Mouse (Mus musculus) limb, embryonic 13.5 days (tissue): ENCODE measurements at regions not wholly inside any gene's neighbourhood (a gene's known extent, or its start where the extent isn't known, plus 50 kb on each side); places are given as distances from the start of the nearest gene placed in this dataset.
A peak's percentile ranks its signal among the peaks of the same experiment; 100 is the strongest.

Experiments
- ATAC-seq: fragments of 200-750 bp; cut with Nextera tagmentation; 2 replicates; pipeline ENCODE4 v1.8.0; 2017; ENCODE audit warnings: low read depth, moderate number of reproducible peaks, moderate TSS enrichment; ENCODE audit not compliant: low FRiP score
- H3K27ac ChIP-seq: fragments of 300-500 bp; sonication (generic); 2 replicates; pipeline ENCODE4 v1.5.1; 2015; ENCODE audit warnings: inconsistent platforms, mild to moderate bottlenecking, moderate library complexity
- H3K27me3 ChIP-seq: fragments of 300-500 bp; sonication (generic); 2 replicates; pipeline ENCODE4 v1.6.1; 2015; ENCODE audit warnings: mild to moderate bottlenecking, inconsistent platforms
- H3K36me3 ChIP-seq: fragments of 300-500 bp; sonication (generic); 2 replicates; pipeline ENCODE4 v1.6.1; 2015; ENCODE audit warnings: inconsistent platforms, mild to moderate bottlenecking, moderate library complexity
- H3K4me1 ChIP-seq: fragments of 300-500 bp; sonication (generic); 2 replicates; pipeline ENCODE4 v1.6.1; 2015; ENCODE audit warnings: inconsistent platforms
- H3K4me2 ChIP-seq: fragments of 300-500 bp; sonication (generic); replicated peaks from 2 replicates; pipeline ENCODE4 v1.6.1; 2015; ENCODE audit warnings: inconsistent platforms, mild to moderate bottlenecking, moderate library complexity
- H3K4me3 ChIP-seq: fragments of 300-500 bp; sonication (generic); 2 replicates; pipeline ENCODE4 v1.5.1; 2015; ENCODE audit warnings: moderate library complexity, mild to moderate bottlenecking, inconsistent platforms
- H3K9ac ChIP-seq: fragments of 300-500 bp; sonication (generic); 2 replicates; pipeline ENCODE4 v1.6.1; 2015; ENCODE audit warnings: mild to moderate bottlenecking, inconsistent platforms
- H3K9me3 ChIP-seq: fragments of 300-500 bp; sonication (generic); 2 replicates; pipeline ENCODE4 v1.6.1; 2016; ENCODE audit warnings: inconsistent platforms
- WGBS: fragments of 180-500 bp; shearing (Covaris S2); methylation state at CpG from one replicate; pipeline ENCODE4 v1.1.7; 2015; 5-methylcytosine and 5-hydroxymethylcytosine counted together

- Histone ChIP-seq H3K9me3 (no peaks in the 10 kb centered on the region), H3K36me3 (no peaks in the 10 kb centered on the region), H3K9ac (no peak overlapping the region), H3K27ac (no peak overlapping the region), H3K27me3 (no peaks in the 10 kb centered on the region), H3K4me3 (no peak overlapping the region), H3K4me2 (no peak overlapping the region), H3K4me1 (no peaks in the 10 kb centered on the region)
- WGBS = 82% methylated on average over 5 of the region's 5 CpGs
- no peak for ATAC-seq
Measured at GRCm38 (mm10) chr10:66848778-66849177, 247.1 kb upstream of the Jmjd1c start.

GRCm38 (mm10) chr10:66849681-66850080, 246.2 kb upstream of the Jmjd1c start:
- no peak overlapping the region for H3K4me3 ChIP-seq
- H3K9ac ChIP-seq = no peak overlapping the region
- 79% methylated on average over 6 of the region's 6 CpGs for WGBS
- no peak overlapping the region for H3K4me2 ChIP-seq
- no peaks in the 10 kb centered on the region for H3K9me3 ChIP-seq
- H3K4me1 ChIP-seq = no peaks in the 10 kb centered on the region
- no peaks in the 10 kb centered on the region for H3K27me3 ChIP-seq
- no peaks in the 10 kb centered on the region for H3K36me3 ChIP-seq
- H3K27ac ChIP-seq = no peak overlapping the region
- no peak for ATAC-seq

GRCm38 (mm10) chr10:66850972-66851478, 244.9 kb upstream of the Jmjd1c start:
- no peak for ATAC-seq
- 63% methylated on average over 4 of the region's 4 CpGs for WGBS
- no peak overlapping the region for H3K4me3 ChIP-seq
- no peak overlapping the region for H3K4me2 ChIP-seq
- H3K9me3 ChIP-seq = no peaks in the 10 kb centered on the region
- no peaks in the 10 kb centered on the region for H3K36me3 ChIP-seq
- H3K27ac ChIP-seq = no peak overlapping the region
- H3K27me3 ChIP-seq = no peaks in the 10 kb centered on the region
- H3K9ac ChIP-seq = no peak overlapping the region
- no peaks in the 10 kb centered on the region for H3K4me1 ChIP-seq

GRCm38 (mm10) chr10:66851841-66852240, 244.1 kb upstream of the Jmjd1c start:
- Histone ChIP-seq H3K9me3 (no peaks in the 10 kb centered on the region), H3K4me1 (no peaks in the 10 kb centered on the region), H3K27ac (no peak overlapping the region), H3K4me3 (no peak overlapping the region), H3K36me3 (no peaks in the 10 kb centered on the region), H3K4me2 (no peak overlapping the region), H3K9ac (no peak overlapping the region), H3K27me3 (no peaks in the 10 kb centered on the region)
- ATAC-seq = no peak
- 79% methylated on average over 5 of the region's 5 CpGs for WGBS

DNA sequence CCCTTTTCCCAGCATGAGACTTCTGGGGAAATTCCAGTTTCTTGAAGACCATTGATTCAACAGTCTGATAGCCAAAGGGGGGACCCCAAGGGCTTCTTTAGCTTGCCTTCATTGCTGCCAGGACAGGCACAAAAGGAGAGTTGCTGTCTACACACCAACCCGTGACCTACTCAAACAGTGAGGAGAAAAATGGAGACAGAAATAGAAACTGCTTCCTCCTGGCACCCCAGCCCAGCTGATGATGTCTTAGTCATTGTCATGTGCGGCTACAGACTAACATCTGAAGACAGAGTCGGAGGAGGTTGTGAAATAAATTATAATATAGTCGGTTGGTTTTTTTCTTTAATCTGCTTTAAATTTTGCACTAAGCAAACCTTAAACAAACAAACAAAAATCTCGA, 243.2 kb upstream of the Jmjd1c start:
- Histone ChIP-seq H3K36me3 (no peaks in the 10 kb centered on the region), H3K9ac (no peak overlapping the region), H3K4me3 (no peak overlapping the region), H3K27ac (no peak overlapping the region), H3K9me3 (no peaks in the 10 kb centered on the region), H3K4me2 (no peak overlapping the region), H3K27me3 (no peaks in the 10 kb centered on the region), H3K4me1 (no peaks in the 10 kb centered on the region)
- 58% methylated on average over 5 of the region's 5 CpGs for WGBS
- no peak for ATAC-seq

DNA sequence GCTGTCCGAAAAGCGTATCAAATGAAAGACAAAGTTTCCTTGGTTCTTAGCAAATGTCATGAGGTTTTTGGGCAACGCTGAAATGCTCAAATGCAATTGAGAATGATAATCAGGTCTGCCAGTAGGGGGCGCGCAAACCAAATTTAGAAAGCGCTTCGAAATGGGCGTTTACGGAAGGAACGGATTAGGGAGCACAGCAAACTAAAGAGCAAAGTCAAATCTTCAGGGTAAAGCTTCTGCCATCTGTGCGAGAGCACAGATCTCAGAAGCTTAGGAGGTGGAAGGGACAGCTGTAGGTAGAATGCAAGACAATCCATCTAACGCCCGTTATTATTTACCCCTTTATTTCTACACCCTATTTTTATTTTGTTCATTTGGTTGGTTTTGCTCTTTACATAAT, 242.7 kb upstream of the Jmjd1c start:
- H3K4me1 ChIP-seq = no peaks in the 10 kb centered on the region
- H3K9ac ChIP-seq = no peak overlapping the region
- H3K27ac ChIP-seq = no peak overlapping the region
- 9% methylated on average over 13 of the region's 13 CpGs for WGBS
- H3K9me3 ChIP-seq = no peaks in the 10 kb centered on the region
- peak; percentile 64; the same call in 1 of the 2 replicates for ATAC-seq
- no peaks in the 10 kb centered on the region for H3K27me3 ChIP-seq
- peak overlapping the region; percentile 51 for H3K4me2 ChIP-seq
- no peak overlapping the region for H3K4me3 ChIP-seq
- no peaks in the 10 kb centered on the region for H3K36me3 ChIP-seq

DNA sequence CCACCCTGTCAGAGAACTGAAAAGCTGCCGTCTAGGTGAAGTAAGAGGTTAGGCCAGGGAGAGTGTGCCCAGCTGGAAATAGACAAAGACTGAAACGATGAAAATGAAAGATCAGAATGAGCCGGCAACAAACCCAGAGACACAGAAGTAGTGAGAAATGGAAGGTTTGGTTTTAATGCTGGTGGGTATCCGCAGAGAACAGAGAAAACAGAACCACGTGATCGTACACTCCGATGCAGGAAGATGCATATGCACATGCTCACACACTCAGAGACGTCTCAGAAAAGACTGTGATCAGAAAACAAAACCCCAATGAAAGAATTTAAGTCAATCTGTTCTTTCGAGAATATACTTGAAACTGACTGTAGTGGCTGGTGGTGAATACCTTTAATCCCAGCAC, 241.0 kb upstream of the Jmjd1c start:
- H3K9me3 ChIP-seq = no peaks in the 10 kb centered on the region
- H3K27ac ChIP-seq = no peak overlapping the region
- H3K27me3 ChIP-seq = no peaks in the 10 kb centered on the region
- no peak overlapping the region for H3K4me3 ChIP-seq
- ATAC-seq = no peak
- H3K9ac ChIP-seq = no peak overlapping the region
- no peak overlapping the region for H3K4me2 ChIP-seq
- WGBS = 87% methylated on average over 9 of the region's 9 CpGs
- H3K36me3 ChIP-seq = no peaks in the 10 kb centered on the region
- H3K4me1 ChIP-seq = no peaks in the 10 kb centered on the region

DNA sequence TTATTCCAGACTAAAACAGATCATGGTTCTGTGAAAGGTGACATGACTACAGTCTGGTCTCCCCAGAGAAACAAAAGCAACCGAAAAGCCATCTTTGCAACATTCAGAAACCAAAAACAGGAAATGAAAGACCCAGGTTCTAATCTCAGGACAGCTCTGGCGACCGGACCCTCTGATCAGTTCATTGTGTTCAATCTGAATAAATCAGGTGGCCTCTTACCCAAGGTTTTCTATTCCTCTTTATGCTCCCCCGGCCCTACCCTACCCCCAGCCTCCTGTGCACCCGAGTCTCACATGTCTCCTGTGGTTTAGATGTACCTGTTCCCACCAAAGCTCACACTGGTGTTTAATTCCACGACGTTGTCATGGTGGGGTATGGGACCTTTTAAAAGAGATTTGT, 238.6 kb upstream of the Jmjd1c start:
- no peak for ATAC-seq
- Histone ChIP-seq H3K27me3 (no peaks in the 10 kb centered on the region), H3K27ac (no peak overlapping the region), H3K4me2 (no peak overlapping the region), H3K36me3 (no peaks in the 10 kb centered on the region), H3K4me3 (no peak overlapping the region), H3K9me3 (no peaks in the 10 kb centered on the region), H3K4me1 (0 out of 2 replicates have a peak, but pooled peaks cover 3% of the 10 kb centered on the region), H3K9ac (no peak overlapping the region)
- WGBS = 84% methylated on average over 7 of the region's 7 CpGs

GRCm38 (mm10) chr10:66861421-66861820, 234.5 kb upstream of the Jmjd1c start:
- no peak overlapping the region for H3K4me3 ChIP-seq
- 37% methylated on average over 1 of the region's 1 CpGs for WGBS
- ATAC-seq = no peak
- H3K9ac ChIP-seq = no peak overlapping the region
- H3K4me2 ChIP-seq = no peak overlapping the region
- no peak overlapping the region for H3K27ac ChIP-seq
- H3K36me3 ChIP-seq = no peaks in the 10 kb centered on the region
- H3K27me3 ChIP-seq = no peaks in the 10 kb centered on the region
- H3K4me1 ChIP-seq = 0 out of 2 replicates have a peak, but pooled peaks cover 3% of the 10 kb centered on the region
- no peaks in the 10 kb centered on the region for H3K9me3 ChIP-seq

- H3K27ac ChIP-seq = no peak overlapping the region
- WGBS = 65% methylated on average over 14 of the region's 14 CpGs
- no peaks in the 10 kb centered on the region for H3K27me3 ChIP-seq
- H3K36me3 ChIP-seq = no peaks in the 10 kb centered on the region
- H3K9me3 ChIP-seq = no peaks in the 10 kb centered on the region
- ATAC-seq = no peak
- H3K9ac ChIP-seq = no peak overlapping the region
- no peak overlapping the region for H3K4me3 ChIP-seq
- no peak overlapping the region for H3K4me2 ChIP-seq
- H3K4me1 ChIP-seq = 0 out of 2 replicates have a peak, but pooled peaks cover 3% of the 10 kb centered on the region
Measured at GRCm38 (mm10) chr10:66864161-66864862, 231.6 kb upstream of the Jmjd1c start.

DNA sequence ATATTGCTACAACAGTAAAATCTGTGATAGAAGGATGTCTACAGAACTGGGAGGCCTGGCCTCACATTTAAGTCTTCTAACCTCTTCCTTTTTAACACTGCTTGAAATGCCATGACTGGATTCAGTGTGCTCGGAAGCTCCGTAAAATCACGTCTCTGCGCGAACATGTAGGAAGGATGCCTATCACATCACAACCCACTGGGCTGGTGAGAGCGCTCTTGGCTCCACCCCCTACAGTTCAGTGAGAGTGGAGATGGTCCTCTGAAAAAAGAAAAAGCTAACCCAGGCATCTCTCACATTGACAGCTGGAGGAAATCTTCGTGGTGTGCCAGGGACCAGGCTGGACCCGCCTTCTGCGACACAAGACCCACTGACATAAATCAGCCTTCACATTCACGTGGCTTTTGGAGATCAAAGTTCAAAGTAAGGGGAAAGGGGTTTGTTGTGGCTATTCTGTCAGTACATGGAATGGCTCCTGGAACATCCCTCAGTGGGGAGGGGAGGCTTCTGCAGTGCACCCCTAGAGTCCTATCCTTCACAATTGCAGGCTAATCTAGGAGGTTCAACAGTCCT, 230.8 kb upstream of the Jmjd1c start:
- H3K27ac ChIP-seq = no peak overlapping the region
- 68% methylated on average over 10 of the region's 10 CpGs for WGBS
- no peak overlapping the region for H3K4me3 ChIP-seq
- H3K36me3 ChIP-seq = no peaks in the 10 kb centered on the region
- no peak for ATAC-seq
- H3K27me3 ChIP-seq = no peaks in the 10 kb centered on the region
- H3K4me2 ChIP-seq = no peak overlapping the region
- no peak overlapping the region for H3K9ac ChIP-seq
- 0 out of 2 replicates have a peak, but pooled peaks cover 3% of the 10 kb centered on the region for H3K4me1 ChIP-seq
- H3K9me3 ChIP-seq = no peaks in the 10 kb centered on the region

- ATAC-seq = no peak
- Histone ChIP-seq H3K4me1 (no peaks in the 10 kb centered on the region), H3K9ac (no peak overlapping the region), H3K9me3 (no peaks in the 10 kb centered on the region), H3K36me3 (no peaks in the 10 kb centered on the region), H3K4me2 (no peak overlapping the region), H3K27me3 (no peaks in the 10 kb centered on the region), H3K27ac (no peak overlapping the region), H3K4me3 (no peak overlapping the region)
- WGBS = 48% methylated on average over 4 of the region's 4 CpGs
Measured at GRCm38 (mm10) chr10:66871133-66871664, 224.7 kb upstream of the Jmjd1c start.
